Mouse (Mus musculus) gastrocnemius, adult 8-10 months (tissue): ENCODE data around the gene Itpr2. TPM values are rescaled to one million over a fixed set of nuclear protein-coding genes. Genes with fewer than 3 reads are reported as not detected.
A peak's percentile ranks its signal among the peaks of the same experiment; 100 is the strongest.

Experiments
- DNase-seq, 2 experiments: peaks; one replicate each; pipeline ENCODE4 v3.0.0; 2022; ENCODE audit warnings: low spot score in 2 of 2
- total RNA-seq, 4 experiments: library from RNA; stranded (reverse); gene quantifications; 2 replicates each; pipeline ENCODE4 v1.2.4; 2022

Gene Itpr2
- total RNA-seq, 4 experiments from 2014 or later = 4.1 to 6.2 (median 5.0) TPM

DNA sequence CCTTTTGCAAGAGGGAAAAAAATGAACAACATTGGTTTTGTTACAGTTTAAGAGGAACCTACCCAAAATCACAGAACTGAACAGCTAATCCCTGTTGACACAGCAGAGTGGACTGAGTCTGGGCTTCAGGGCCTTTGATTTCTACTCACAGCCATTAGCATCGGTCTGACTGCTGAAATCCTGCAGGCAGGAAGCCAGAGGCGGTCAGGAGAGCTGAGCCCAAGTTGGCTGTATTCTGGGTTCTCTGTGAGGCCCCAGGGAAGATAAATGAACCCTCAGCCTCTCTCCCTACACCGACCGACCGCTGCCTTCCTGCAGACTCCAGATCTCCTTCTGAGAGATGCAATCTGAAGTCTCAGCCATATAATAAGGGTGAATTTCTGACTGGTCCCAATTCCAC is 231.9 kb downstream of the Itpr2 start:
- peak in 1 of 2 experiments; percentile 60 for DNase-seq

- no peak for DNase-seq
Measured at GRCm38 (mm10) chr6:146269291-146269690, 232.7 kb downstream of the Itpr2 start.

DNA sequence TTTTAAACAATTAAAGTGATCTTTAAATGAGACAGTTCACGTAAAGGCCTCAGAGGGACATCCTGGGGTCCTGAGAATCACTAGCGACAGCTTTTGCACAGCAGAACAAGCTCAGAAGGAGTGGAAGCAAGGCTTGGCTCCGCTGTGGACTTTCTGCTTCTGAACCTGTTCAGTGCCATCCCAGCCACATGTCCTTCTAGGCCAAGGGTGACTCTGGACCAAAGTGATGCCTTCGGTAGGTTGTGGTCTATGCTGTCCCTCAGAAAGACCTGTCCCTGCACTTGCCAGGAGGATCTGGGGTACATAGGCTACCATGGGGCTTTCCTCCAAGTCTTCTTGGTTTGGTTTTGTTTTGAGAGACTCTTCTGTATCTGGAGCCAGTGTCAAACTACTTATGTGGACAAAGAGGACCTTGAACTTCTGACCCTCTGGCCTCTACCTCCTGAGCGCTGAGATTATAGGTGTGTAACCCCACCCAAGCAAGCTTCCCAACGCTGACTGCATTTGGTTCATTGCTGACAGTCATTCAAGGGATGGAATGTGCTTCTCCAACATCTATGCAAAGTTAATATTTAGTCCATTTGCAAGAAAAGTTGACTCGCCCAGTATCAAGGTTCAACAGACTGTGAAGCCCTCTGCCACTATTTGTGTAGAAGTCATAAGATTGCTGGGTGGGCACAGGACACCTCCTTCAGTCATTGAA is 241.2 kb downstream of the Itpr2 start:
- no peak for DNase-seq

DNA sequence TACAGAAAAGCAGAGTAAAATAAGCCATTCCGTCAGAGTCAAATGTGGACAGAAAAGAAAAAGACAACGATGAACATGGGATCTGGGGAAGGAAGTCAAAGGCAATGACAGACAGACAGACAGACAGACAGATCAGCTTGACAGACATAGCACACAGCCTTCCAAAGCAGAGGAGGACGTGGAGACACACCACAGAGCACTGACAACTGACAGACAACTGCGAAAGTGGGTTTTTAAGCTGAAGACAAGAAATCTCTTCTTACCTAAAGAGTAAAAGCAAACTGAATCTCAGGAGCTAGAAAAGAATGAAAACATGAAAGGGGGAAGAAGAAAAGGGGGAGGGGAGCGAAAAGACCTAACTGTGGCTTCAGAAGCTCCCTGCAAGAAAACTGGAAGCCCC is 243.3 kb downstream of the Itpr2 start:
- DNase-seq = no peak

- no peak for DNase-seq
Measured at GRCm38 (mm10) chr6:146258261-146258660, 243.8 kb downstream of the Itpr2 start.

DNA sequence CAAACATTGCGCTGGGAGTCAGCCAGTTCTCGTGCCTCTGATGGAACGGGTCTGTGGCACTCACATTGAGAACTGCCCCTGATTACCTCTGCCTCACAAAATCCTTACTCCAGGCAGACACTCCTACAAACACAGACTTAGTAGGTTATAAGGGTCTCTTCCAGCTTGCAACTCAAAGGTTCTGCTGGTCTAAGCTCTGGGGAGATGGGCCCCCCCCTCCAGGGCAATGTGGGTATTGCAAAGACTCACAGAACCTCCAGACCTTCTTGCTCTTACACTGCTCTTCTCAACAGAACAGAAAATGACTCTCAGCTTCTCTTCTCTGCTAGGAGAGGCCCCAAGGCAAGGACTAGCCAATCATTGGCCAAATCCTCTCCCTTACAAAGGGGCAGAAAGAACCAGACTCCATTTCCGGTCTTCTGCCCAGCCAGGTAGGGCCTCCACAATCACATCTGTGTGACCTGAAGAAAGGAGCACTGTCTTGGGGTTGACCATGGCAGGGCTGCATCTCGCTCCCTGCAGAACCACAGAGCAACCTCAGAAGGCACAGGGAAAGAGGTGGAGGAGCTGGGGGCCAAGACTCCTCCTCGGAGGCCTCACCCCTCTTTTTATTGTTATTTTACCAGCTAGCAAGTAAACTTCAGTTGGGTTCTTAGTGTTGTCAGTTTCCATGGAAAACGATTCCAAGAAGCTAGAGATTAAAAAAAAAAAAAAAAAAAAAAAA is 244.9 kb downstream of the Itpr2 start:
- DNase-seq = no peak

- no peak for DNase-seq
Measured at GRCm38 (mm10) chr6:146256401-146256800, 245.6 kb downstream of the Itpr2 start.

DNA sequence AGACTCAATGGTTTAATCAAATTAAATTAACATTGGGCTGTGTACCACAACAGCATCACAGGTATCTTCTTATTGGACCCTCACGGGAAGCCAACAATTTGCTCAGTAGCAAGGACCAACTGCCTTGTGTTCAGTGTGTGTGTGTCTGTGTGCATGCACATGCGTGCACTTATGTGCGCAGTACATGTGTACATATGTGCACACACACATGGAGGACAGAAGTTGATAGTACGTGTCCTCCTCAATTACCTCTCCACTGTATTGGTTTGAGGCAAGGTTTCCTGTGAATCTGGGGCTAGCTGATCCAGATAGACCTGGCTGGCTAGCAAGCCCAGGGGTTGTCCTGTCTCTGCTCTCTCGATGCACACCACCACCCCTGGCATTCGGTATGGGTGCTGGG is 246.4 kb downstream of the Itpr2 start:
- no peak for DNase-seq

GRCm38 (mm10) chr6:146254931-146255330 is 247.1 kb downstream of the Itpr2 start:
- DNase-seq = no peak

- DNase-seq = no peak
Measured at GRCm38 (mm10) chr6:146254216-146254820, 247.7 kb downstream of the Itpr2 start.

DNA sequence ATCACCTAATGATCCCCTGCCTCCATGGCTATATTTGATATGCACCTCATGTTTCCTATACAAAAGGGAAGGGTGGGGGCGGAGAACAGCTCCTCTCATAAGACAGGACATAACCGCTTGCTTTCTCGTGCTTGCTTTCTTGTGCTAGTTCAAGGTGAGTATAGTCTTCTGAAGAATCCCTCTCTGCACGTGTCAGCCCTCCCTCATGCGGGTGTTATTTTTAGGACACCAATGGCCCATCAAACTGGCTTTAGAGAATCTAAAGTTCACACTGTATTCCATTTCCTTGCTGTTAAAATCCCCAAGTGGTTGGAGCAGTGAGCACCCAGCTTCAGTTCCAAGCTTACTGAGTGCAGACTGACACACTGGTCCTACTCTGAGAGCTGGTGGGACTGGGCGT is 252.9 kb downstream of the Itpr2 start:
- DNase-seq = no peak

DNA sequence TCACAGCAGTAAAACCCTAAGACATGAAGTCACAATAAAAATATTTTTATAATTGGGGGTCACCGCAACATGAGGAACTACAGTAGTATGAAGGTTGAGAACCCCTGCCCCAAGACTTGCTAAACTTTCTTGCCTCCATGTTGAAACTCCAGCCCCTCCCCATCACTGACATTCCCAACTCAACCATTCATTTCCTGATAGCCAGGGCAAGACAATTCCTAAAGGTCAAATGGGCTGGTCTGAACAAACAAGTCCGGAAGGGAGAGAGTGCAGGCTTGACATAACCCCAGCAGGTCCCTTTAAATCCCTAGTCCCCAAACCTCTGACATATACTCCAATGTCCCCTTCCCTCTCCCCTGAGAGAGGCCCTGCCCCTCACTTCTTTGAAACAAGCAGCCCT is 253.7 kb downstream of the Itpr2 start:
- no peak for DNase-seq

GRCm38 (mm10) chr6:146247906-146248305 is 254.1 kb downstream of the Itpr2 start:
- no peak for DNase-seq

- no peak for DNase-seq
Measured at GRCm38 (mm10) chr6:146246368-146246767, 255.7 kb downstream of the Itpr2 start.

DNA sequence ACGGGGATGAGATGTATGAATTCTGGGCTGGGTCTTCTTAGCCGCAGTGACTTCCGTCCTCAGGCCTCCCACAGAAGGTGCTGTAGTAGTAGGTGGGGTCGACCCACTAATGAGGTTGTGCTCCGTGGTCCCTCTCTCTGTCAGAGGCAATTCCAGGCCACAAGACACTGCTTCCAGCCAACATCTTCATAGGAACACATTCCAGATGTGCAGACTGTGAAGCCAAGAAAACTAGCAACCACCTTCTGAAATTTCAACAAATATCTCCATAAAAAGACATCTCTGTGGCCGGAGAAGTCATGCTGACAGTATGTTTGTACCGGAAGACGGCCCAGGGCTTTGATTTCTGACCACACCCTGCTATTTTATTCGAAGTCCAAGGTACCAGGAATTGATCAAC is 256.1 kb downstream of the Itpr2 start:
- no peak for DNase-seq

- no peak for DNase-seq
Measured at GRCm38 (mm10) chr6:146243068-146243467, 259.0 kb downstream of the Itpr2 start.

- no peak for DNase-seq
Measured at GRCm38 (mm10) chr6:146241336-146241735, 260.7 kb downstream of the Itpr2 start.

GRCm38 (mm10) chr6:146235165-146235564 is 266.9 kb downstream of the Itpr2 start:
- no peak for DNase-seq

- DNase-seq = no peak
Measured at GRCm38 (mm10) chr6:146234417-146234816, 267.6 kb downstream of the Itpr2 start.

DNA sequence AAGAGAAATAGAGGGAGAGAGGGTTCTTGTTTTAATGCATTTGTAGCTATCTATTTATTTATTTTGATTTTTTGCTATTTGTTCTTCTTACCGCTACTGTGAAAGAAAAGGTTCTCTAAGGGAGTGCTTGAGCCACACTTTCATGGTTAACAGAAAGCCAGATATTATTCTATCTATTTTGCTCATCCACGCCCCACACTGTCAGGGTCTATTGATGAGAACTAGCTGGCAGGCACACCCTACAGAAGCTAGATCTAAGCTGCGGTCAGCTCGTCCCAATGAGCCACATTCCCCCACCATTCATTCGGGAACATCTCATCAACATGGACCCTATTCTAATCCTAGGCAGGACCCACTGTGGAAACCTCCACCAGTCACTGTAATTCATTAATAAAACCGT is 271.1 kb downstream of the Itpr2 start:
- DNase-seq = no peak

GRCm38 (mm10) chr6:146230373-146230788 is 271.6 kb downstream of the Itpr2 start:
- no peak for DNase-seq

- DNase-seq = no peak
Measured at GRCm38 (mm10) chr6:146229967-146230366, 272.1 kb downstream of the Itpr2 start.

- DNase-seq = no peak
Measured at GRCm38 (mm10) chr6:146229519-146229918, 272.5 kb downstream of the Itpr2 start.
